Mouse (Mus musculus) spleen, adult 2 months (tissue): ENCODE measurements around the gene Stk32b.

ENCODE experiments used
- CTCF ChIP-seq: fragments of 200-500 bp; IDR thresholded peaks from 2 replicates; pipeline ENCODE4 v1.5.1; 2011; ENCODE audit warnings: mild to moderate bottlenecking, inconsistent platforms; ENCODE audit not compliant: insufficient read depth, insufficient read length, insufficient replicate concordance; ENCODE audit errors: extremely low read depth
- POLR2A ChIP-seq: fragments of 200-500 bp; IDR thresholded peaks from 2 replicates; pipeline ENCODE4 v1.6.1; 2011; ENCODE audit warnings: low read depth, low read length, inconsistent platforms

- TF ChIP-seq CTCF (no peak), POLR2A (no peak)
Measured at GRCm38 (mm10) chr5:37752027-37752967, 35.3 kb upstream of the Stk32b start.
